Mouse (Mus musculus) intestine, embryonic 14.5 days (tissue): ENCODE measurements around the gene Bricd5. TPM values are rescaled to one million over a fixed set of nuclear protein-coding genes. Genes with fewer than 3 reads are reported as not detected.

Experiments used
- ATAC-seq: fragments of 200-750 bp; cut with Nextera tagmentation; replicated peaks from 2 replicates; pipeline ENCODE4 v1.8.0; 2017; ENCODE audit warnings: low read depth, moderate number of reproducible peaks, moderate TSS enrichment, moderate library complexity; ENCODE audit not compliant: low FRiP score, low TSS enrichment
- DNase-seq: peaks from one replicate; pipeline ENCODE4 v3.0.0-alpha.2; 2018; ENCODE audit warnings: low spot score
- H3K27ac ChIP-seq: fragments of 300-500 bp; sonication (generic); 2 replicates; pipeline ENCODE4 v1.5.1; 2014; ENCODE audit warnings: low read depth, mild to moderate bottlenecking, control low read depth
- H3K27me3 ChIP-seq: fragments of 300-500 bp; sonication (generic); replicated peaks from 2 replicates; pipeline ENCODE4 v1.6.1; 2014; ENCODE audit warnings: low read length, control low read depth; ENCODE audit not compliant: control insufficient read depth, insufficient read depth
- H3K36me3 ChIP-seq: fragments of 300-500 bp; sonication (generic); 2 replicates; pipeline ENCODE4 v1.6.1; 2014; ENCODE audit warnings: low read length, control low read depth; ENCODE audit not compliant: control insufficient read depth, insufficient read depth
- H3K4me1 ChIP-seq: fragments of 300-500 bp; sonication (generic); replicated peaks from 2 replicates; pipeline ENCODE4 v1.6.1; 2014; ENCODE audit warnings: low read length, control low read depth, mixed read lengths; ENCODE audit not compliant: control insufficient read depth, insufficient read depth
- H3K4me2 ChIP-seq: fragments of 300-500 bp; sonication (generic); 2 replicates; pipeline ENCODE4 v1.6.1; 2014; ENCODE audit warnings: low read length
- H3K4me3 ChIP-seq: fragments of 300-500 bp; sonication (generic); 2 replicates; pipeline ENCODE4 v1.5.1; 2014; ENCODE audit warnings: low read depth, low read length, control low read depth, mixed read lengths
- H3K9ac ChIP-seq: fragments of 300-500 bp; sonication (generic); 2 replicates; pipeline ENCODE4 v1.6.1; 2014; ENCODE audit warnings: mild to moderate bottlenecking, low read length
- H3K9me3 ChIP-seq: fragments of 300-500 bp; sonication (generic); 2 replicates; pipeline ENCODE4 v1.6.1; 2016; ENCODE audit warnings: low read length, control low read depth; ENCODE audit not compliant: control insufficient read depth
- WGBS: fragments of 180-500 bp; shearing (Covaris S2); extraction: QIAGEN DNeasy Blood & Tissue Kit; methylation state at CpG from one replicate; pipeline ENCODE4 v1.1.7; 2014; 5-methylcytosine and 5-hydroxymethylcytosine counted together
- polyA plus RNA-seq: library from polyadenylated mRNA; unstranded; fragments of >200 nt; fragmentation: Nextera tagmentation; extraction: Ambion mirVana; gene quantifications from 2 replicates; pipeline ENCODE4 v1.2.1, GENCODE M21; 2014

The Bricd5 gene
- polyA plus RNA-seq, 1 experiment from 2014 or later = 0.53 TPM

DNA sequence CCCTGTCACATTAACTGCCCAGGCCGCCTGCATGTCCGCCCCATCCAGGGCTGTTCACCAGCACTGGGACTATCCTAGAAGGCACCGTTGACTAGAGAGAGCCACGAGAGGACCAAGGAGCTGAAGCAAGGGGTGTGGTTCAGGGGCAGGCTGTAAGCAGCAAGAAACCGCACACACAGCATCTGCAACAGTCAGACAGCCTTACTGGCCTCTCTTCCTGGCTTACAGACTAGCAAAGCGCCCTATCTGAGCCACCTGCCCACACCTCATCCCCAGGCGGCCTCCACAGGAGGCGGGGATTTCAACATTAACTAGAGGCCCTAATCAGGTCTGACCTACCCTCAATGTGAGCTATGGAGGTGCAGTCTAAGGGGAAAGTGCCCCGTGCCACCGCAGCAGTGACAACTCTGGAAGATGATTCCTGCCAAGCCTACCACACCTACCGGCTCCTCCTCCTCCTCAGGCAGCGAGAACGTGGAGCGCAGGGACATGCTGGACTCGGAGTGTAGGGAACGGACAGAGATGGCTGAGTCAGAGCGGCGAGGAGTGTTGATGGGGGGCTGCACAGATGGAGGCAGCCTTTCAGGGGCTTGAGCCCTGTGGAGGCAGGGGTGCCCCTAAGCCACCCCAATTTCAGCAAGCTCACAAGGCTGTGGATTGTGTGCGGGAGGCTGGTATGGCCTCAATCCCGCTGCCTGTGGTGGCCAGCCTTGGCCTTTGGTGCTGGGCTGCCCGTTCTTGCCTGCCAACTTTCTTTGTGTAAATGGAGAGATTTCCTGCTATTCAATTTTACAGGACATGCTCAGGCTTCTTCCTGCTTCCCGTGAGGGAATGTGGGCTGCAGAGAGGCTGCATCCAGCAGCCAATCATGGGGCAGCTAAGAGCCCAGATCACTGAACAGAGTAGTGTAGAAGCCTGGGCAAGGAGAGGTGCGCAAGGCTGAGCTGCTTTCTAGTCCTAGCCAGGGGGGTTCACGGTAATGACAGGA is 40.9 kb downstream of the Bricd5 start:
- H3K4me2 ChIP-seq = no peak overlapping the region
- peaks cover 90% of the 10 kb centered on the region for H3K36me3 ChIP-seq
- peak overlapping the region; percentile 47; the same call in 1 of the 2 replicates for H3K27ac ChIP-seq
- 86% methylated on average over 24 of the region's 24 CpGs for WGBS
- no peaks in the 10 kb centered on the region for H3K9me3 ChIP-seq
- no peak; the same call in 1 of the 2 replicates for ATAC-seq
- H3K27me3 ChIP-seq = no peaks in the 10 kb centered on the region
- H3K4me1 ChIP-seq = no peaks in the 10 kb centered on the region
- H3K9ac ChIP-seq = no peak overlapping the region
- H3K4me3 ChIP-seq = no peak overlapping the region
- no peak for DNase-seq

GRCm38 (mm10) chr17:24520450-24520849 is 46.8 kb downstream of the Bricd5 start:
- H3K9me3 ChIP-seq = no peaks in the 10 kb centered on the region
- peaks cover 3% of the 10 kb centered on the region; the same call in 1 of the 2 replicates for H3K4me1 ChIP-seq
- no peak overlapping the region for H3K4me2 ChIP-seq
- H3K4me3 ChIP-seq = no peak overlapping the region
- H3K27ac ChIP-seq = no peak overlapping the region
- ATAC-seq (no peak), DNase-seq (no peak)
- H3K36me3 ChIP-seq = peaks cover 44% of the 10 kb centered on the region
- no peaks in the 10 kb centered on the region for H3K27me3 ChIP-seq
- WGBS = 72% methylated on average over 4 of the region's 4 CpGs
- no peak overlapping the region for H3K9ac ChIP-seq

DNA sequence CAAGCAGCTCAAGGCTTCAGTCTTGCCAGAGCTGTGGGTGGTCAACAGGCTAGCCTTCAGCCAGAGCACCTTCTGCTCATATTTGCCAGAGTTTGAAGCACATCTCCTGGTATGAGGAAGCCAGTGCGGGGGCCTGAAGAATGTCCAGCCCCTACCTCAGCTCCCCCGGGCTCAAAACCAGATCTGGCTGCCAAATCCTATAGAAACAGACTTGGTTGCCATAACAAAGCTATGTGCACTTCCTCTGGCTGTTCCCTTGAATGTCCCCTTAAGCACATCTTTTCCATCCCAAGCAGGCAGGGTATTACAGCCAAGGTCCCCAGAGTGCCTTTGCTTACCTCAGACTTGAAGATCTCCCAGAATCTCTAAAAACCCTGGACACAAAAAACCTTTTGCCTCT is 51.0 kb downstream of the Bricd5 start:
- no peaks in the 10 kb centered on the region for H3K9me3 ChIP-seq
- DNase-seq (no peak), ATAC-seq (no peak)
- no peak overlapping the region for H3K27ac ChIP-seq
- H3K9ac ChIP-seq = peak overlapping the region; percentile 1; the same call in 1 of the 2 replicates
- H3K36me3 ChIP-seq = peaks cover 16% of the 10 kb centered on the region
- H3K4me2 ChIP-seq = no peak overlapping the region
- H3K4me1 ChIP-seq = peaks cover 25% of the 10 kb centered on the region
- no peak overlapping the region for H3K4me3 ChIP-seq
- WGBS = 60% methylated on average over 2 of the region's 2 CpGs
- H3K27me3 ChIP-seq = no peaks in the 10 kb centered on the region

Other genes starting within 250 kb of the Bricd5 start
- 59.8 and 65.5 TPM in 2 replicates for gene Ccnf, start 222.4 kb upstream of the Bricd5 start, polyA plus RNA-seq
- gene Abca17, start 122.8 kb upstream of the Bricd5 start, polyA plus RNA-seq = not detected in 2 replicates
- 12.8 and 15.5 TPM in 2 replicates for gene Abca3, start 121.9 kb upstream of the Bricd5 start, polyA plus RNA-seq
- gene Rnps1, start 59.3 kb upstream of the Bricd5 start, polyA plus RNA-seq = 267 and 292 TPM in 2 replicates
- gene Eci1, start 47.2 kb upstream of the Bricd5 start, polyA plus RNA-seq = 104 and 106 TPM in 2 replicates
- 2.4 TPM in 2 replicates for gene Dnase1l2, start 30.8 kb upstream of the Bricd5 start, polyA plus RNA-seq
- gene E4f1, start 3.6 kb upstream of the Bricd5 start, polyA plus RNA-seq = 23.2 and 23.8 TPM in 2 replicates
- 73.1 and 81.0 TPM in 2 replicates for gene Pgp, start 3.5 kb upstream of the Bricd5 start, polyA plus RNA-seq
- gene Mlst8, start 5.2 kb downstream of the Bricd5 start, polyA plus RNA-seq = 32.3 and 32.7 TPM in 2 replicates
- 2.1 and 2.8 TPM in 2 replicates for gene Caskin1, start 14.7 kb downstream of the Bricd5 start, polyA plus RNA-seq
- gene Traf7, start 54.1 kb downstream of the Bricd5 start, polyA plus RNA-seq = 97.3 and 104 TPM in 2 replicates
- gene Rab26, start 60.3 kb downstream of the Bricd5 start, polyA plus RNA-seq = 2.6 and 5.7 TPM in 2 replicates
- gene Pkd1, start 76.0 kb downstream of the Bricd5 start, polyA plus RNA-seq = 26.8 and 28.4 TPM in 2 replicates
- 55.8 and 59.3 TPM in 2 replicates for gene Tsc2, start 158.7 kb downstream of the Bricd5 start, polyA plus RNA-seq
- 18.6 and 22.9 TPM in 2 replicates for gene Nthl1, start 158.8 kb downstream of the Bricd5 start, polyA plus RNA-seq
- 51.7 and 58.2 TPM in 2 replicates for gene Slc9a3r2, start 176.4 kb downstream of the Bricd5 start, polyA plus RNA-seq
- not detected in 2 replicates for gene Npw, start 184.6 kb downstream of the Bricd5 start, polyA plus RNA-seq
- gene Zfp598, start 195.8 kb downstream of the Bricd5 start, polyA plus RNA-seq = 28.0 and 30.6 TPM in 2 replicates
- gene Syngr3, start 216.1 kb downstream of the Bricd5 start, polyA plus RNA-seq = 7.5 and 7.7 TPM in 2 replicates
- gene Gfer, start 222.3 kb downstream of the Bricd5 start, polyA plus RNA-seq = 48.1 and 48.5 TPM in 2 replicates
- gene Noxo1, start 222.3 kb downstream of the Bricd5 start, polyA plus RNA-seq = 6.4 and 7.2 TPM in 2 replicates
- gene Tbl3, start 233.8 kb downstream of the Bricd5 start, polyA plus RNA-seq = 86.2 and 90.1 TPM in 2 replicates
- gene Rnf151, start 244.2 kb downstream of the Bricd5 start, polyA plus RNA-seq = 0.15 TPM in 2 replicates
- gene Rps2, start 244.2 kb downstream of the Bricd5 start, polyA plus RNA-seq = 1,745 and 1,859 TPM in 2 replicates